Mouse (Mus musculus) embryonic fibroblast, embryonic 13.5 days (primary cell): ENCODE data around the gene Rpia.

Experiments used
- CTCF ChIP-seq: IDR thresholded peaks from 2 replicates; pipeline ENCODE4 v1.5.1; 2011; ENCODE audit warnings: mild to moderate bottlenecking, control low read depth, low read length, moderate library complexity, borderline replicate concordance; ENCODE audit not compliant: insufficient read depth
- POLR2A ChIP-seq: IDR thresholded peaks from 2 replicates; pipeline ENCODE4 v1.6.1; 2011; ENCODE audit warnings: low read depth, mild to moderate bottlenecking, control low read depth, low read length, moderate library complexity

DNA sequence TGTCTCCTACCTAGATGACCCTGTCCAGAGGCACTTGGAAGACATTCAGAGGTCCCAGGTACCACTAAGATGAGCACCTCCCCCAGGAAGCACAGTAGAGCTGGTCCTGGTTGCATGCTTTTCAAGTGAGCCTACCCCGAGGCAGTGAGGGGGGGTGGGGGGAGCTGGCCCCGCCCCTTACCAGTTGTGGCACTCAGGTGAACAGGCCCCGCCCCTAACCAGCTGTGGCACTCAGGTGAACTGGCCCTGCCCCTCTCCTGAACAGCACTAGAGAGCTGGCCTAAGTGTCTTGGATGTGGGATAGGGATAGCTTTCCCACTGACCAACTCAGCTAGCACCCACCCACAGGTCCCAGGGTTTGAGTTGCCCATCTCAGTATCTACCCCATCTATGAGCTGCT is 46.5 kb upstream of the Rpia start:
- TF ChIP-seq CTCF, result no peak
- no peak for TF ChIP-seq POLR2A
